Mouse (Mus musculus) CD4-positive helper T cell, adult 2 months (primary cell): Measurements from ENCODE around the gene Gzmc.
"Not testable (repeated sequence)": the region's sequence is repeated elsewhere in the genome, so short reads cannot be mapped to it uniquely, and the experiment has no call there.

Experiments used
- DNase-seq: peaks from one replicate; pipeline ENCODE4 v3.0.0-alpha.2; 2012; ENCODE audit warnings: low read depth, missing footprints, low spot score

Gzmc gene

DNA sequence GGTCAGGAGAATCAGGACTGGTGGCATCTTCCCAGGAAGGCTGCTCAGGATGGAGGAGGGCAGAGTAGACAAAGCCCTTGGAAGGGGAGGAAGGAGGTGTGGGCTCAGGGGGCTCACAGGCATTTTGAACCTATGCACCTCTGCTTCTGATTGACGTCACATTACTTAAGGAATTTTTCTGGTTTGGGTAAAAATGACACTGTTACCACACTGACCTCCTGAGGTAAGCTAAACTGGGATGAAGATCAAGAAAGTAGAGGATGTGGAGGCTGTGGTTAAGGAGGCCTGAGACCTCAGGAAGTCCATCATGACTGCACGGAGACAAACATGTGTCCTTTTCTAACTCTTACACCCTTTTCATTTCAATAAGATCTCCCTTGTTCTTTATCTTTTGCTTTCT, at the start of gene Gzmc:
Gene Gzmc (minus strand): TSS at position 101 of the 400 bp plus-strand sequence.
- DNase-seq: no peak

DNA sequence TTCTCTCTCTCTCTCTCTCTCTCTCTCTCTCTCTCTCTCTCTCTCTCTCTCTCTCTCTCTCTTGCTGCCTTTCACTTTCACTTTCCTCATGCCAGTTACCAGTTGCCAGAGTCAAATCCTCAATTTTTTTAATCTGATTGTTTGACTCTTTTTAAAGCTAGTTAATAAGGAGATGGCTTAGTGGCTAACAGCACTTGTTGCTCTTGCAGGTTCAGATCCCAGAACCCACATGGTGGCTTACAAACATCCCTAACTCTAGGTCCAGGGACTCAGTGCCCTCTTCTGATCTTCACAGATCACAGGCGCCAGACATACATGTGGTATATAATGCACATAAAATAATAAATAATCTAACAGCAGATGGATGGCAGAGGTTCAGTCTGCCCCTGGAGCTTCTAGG, 49.4 kb upstream of the Gzmc start:
- DNase-seq: peak; percentile 57

DNA sequence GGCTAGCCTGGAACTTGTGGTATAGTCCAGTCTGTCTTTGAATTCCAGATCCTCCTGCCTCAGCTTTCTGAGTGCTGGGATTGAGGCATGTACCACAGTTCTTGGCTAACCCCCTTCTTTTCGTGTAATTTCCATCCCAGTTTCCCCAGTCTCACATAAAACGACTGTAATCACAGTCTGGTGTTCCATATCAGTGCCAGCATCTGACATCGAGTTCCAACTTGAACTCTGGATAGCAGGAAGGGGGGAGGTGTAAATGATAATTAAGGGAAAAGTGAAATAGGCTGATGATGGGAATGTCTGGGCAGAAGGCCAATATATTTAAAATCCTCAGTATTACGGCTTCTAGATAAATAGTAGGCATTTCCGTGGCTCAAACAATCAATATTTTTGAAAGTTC, 46.6 kb upstream of the Gzmc start:
- DNase-seq: no peak

DNA sequence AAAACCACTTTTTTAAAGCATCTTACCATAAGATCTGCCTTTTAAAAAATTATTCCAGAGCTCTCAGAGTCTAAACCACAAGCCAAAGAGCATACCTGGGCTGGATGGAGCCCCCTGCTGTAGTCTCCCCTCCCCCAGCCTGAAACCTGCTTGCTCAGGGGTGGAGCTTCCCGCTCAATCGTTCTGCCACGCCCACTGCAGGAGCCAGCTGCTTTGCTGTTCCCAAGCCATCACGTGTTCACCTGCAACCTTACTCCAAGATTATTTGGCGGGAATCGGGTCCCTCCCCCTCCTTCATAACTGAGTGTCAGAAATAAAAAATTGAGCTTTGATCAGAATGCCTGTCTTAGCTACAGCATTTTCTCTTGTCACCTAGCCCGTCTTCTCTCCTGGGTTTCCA, 44.2 kb upstream of the Gzmc start:
- DNase-seq: not testable (repeated sequence)

DNA sequence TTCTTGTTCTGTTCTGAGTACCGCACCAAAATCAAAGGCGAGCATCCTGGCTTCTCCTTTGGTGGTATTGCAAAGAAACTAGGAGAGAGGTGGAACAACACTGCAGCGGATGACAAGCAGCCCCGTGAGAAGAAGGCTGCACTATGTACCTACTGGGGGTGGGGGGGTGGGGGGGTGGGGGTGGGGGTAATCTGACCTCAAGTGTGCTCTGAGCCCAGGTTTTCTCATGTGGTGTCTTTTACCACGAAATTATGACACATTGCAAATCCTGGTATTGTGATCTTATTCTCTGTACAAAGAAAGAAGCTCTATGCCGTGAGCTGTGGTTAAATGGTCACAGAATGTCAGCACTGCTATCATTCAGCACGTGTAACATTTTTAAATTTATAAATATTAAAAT, 41.6 kb upstream of the Gzmc start:
- DNase-seq: peak; percentile 24

DNA sequence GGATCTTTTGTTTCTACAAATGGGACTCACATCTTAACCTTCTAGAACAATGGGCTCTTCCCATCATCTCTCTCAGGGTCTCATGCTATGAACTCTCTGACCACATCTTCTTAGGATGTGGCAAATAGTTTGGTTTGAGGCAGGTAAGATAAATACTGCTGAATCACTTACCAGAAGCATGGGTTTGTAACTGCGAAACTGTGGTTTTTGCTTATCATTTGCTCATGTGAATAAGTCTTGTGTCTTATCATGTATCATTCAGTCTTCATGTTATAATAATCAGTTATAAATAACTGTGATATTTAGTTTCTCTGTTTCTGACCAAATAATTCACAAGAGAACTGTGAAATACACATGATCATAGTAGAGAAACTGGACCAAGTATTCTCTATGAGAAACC, 31.7 kb upstream of the Gzmc start:
- DNase-seq: no peak

DNA sequence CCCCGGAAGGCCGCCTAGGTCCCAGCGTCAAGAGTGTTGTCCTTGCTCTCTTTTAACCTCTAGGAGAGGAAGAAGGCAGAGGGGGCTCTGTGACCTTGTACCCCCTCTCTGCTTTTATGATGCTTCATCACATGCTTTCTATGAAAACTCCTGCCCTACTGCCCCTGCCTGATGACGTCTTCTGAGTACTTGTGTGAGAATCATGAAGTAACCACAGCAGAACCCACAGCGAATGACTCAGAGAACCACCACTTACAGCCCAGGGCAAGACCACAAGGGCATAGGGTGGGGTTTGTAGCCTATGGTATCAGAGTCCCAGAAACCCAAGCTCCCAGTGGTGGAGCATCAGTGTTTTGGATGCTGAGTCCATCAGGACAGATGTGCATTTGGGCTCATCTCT, 27.7 kb upstream of the Gzmc start, which contains the start of gene Gzmb:
Gene Gzmb (minus strand): TSS at position 108 of the 400 bp plus-strand sequence.
- peak; percentile 71 for DNase-seq

DNA sequence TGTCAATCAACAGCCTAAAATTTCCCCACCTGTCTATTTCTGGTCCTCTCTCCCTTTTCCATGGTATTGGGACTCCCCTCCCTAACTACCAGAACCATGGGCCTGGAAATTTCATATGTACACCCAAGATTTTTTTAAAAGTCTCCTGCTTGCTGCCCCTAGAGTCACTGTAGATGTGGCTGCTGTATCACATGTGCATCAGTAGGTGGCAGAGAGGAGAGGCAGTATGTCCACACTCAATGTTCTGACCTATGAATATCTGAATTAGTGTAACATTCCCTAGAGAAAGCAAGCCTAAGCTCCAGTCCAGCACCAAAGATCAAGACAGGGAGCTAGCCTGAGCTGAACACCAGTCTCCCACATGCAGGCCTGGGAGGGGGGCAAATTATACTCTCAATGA, 6.0 kb upstream of the Gzmc start:
- DNase-seq: peak; percentile 49

DNA sequence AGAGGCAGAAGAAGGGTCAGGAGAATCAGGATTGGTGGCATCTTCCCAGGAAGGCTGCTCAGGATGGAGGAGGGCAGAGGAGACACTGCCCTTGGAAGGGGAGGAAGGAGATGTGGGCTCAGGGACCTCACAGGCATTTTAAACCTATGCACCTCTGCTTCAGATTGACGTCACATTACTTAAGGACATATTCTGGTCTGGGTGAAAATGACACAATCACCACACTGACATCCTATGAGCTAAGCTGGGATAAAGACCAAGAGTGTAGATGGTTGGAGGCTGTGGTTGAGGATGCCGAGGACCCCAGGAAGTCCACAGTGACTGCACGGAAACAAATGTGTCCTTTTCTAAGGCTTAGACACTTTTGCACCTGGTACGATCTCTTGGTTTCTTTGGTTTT, 23.1 kb downstream of the Gzmc start, which contains the start of gene Gzmf:
Gene Gzmf (minus strand): TSS at position 101 of the 400 bp plus-strand sequence.
- no peak for DNase-seq

DNA sequence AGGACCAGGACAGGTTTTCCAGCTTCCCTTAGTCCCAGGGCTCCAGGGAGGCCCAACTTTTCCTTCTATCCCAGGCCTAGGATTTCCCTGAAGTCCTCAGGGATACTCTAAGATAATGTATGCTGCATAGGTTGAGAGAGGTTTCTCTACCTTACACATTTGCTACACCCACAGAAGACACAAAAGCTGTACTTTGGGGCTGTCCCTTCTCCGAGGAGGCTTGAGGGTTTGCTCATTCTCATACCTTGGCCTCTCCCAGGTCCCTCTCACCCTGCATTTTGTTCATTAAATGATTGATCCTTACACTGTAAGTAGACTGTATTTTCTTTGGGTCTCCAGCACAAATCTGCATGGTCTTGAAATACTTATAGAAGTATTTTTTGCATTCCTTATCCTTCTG, 28.8 kb downstream of the Gzmc start:
- peak; percentile 22 for DNase-seq

DNA sequence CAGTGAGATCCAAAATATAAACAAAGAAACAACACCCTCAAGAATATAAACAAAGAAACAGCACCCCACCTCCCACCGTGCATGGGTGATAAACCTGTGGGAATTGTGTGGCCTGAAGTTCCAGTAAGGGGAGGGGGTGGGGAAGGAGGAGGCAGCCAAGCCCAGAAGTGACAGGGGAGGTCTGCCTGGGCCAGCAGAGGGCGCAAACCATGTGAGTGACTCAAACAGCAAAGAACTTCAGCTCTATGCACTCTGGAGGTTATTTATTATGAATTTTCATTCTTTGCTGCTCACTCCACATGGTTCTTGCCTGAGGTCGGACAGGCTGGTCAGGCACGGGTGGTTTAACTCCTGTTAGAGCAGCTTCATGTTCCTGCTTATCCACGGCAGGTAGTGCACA, 29.4 kb downstream of the Gzmc start:
- DNase-seq: peak; percentile 75

DNA sequence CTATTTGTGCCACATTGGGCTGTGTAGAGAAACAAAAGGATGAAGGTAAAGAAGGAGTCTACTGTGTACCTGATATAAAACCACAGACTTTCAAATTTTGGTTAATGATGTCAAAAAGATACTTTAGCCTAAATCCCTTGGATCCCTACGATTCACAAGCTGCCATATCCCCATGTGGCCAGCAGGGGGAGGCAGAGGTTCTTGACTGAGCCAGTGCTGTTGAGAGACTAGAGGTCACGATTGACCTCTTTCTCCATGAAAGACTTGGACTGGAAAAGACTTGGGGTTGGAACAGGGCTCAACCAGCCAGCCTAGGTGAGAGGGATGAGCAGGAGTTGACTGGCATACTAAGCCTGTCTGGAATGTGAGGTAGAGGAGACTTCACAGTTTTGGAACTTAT, 30.5 kb downstream of the Gzmc start:
- peak; percentile 72 for DNase-seq

DNA sequence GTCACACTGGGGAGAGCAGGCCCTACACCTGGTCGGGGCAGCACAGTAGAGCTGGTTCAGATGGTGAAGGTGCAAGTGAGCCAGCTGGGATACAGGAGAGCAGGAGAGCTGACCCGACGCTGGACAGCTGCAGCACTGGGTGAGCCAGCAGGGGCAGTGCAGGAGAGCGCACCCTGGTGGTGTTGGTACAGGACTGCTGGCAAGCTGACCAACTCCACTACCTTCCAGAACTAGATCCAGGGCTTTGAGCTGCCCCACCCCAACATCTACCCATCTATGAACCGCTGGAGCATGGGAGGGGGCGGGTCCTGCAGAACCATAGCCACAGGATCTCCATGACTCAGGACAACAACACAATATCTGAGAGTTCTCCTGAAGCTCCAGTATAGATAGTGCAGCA, 47.5 kb downstream of the Gzmc start:
- DNase-seq: no peak

DNA sequence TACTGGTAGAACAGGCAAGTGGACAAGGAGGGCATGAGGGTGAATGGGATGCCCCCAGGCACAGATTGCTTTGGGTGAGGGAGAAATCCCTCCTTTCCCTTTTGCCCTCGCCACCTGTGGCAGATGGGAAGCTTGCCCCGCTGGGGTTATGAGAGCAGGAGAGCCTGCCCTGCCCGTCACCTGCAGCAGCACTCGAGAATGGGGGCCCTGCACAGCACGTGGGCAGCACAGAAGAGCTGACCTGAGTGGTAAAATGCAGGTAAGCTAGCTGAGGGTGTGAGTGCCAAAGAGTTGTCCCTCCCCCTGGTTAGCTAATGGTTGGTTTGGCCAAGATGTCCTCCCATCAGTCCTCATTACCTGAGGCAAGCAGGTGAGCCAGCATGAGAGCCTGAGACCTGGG, 47.9 kb downstream of the Gzmc start:
- DNase-seq: no peak
